Mouse (Mus musculus) urinary bladder, adult 18-20 months (tissue): Measurements from ENCODE around the gene Stk25.

Experiments
- DNase-seq, 2 experiments: peaks; one replicate each; pipeline ENCODE4 v3.0.0; 2022; ENCODE audit warnings: low spot score in 2 of 2, mixed read lengths in 2 of 2

Stk25 gene

GRCm38 (mm10) chr1:93669941-93670340 is 11.5 kb upstream of the Stk25 start:
- DNase-seq: no peak

- DNase-seq: peak; percentile 72 to 79
Observed at GRCm38 (mm10) chr1:93668791-93669548, 10.5 kb upstream of the Stk25 start.

GRCm38 (mm10) chr1:93667760-93668400 is 9.4 kb upstream of the Stk25 start:
- DNase-seq: no peak

GRCm38 (mm10) chr1:93657025-93657360 is 1.5 kb downstream of the Stk25 start:
- no peak for DNase-seq

- no peak for DNase-seq
Observed at GRCm38 (mm10) chr1:93656325-93657024, 2.0 kb downstream of the Stk25 start.

- DNase-seq: no peak
Observed at GRCm38 (mm10) chr1:93654798-93655197, 3.7 kb downstream of the Stk25 start.

- no peak for DNase-seq
Observed at GRCm38 (mm10) chr1:93654275-93654674, 4.2 kb downstream of the Stk25 start.

GRCm38 (mm10) chr1:93649604-93650172 is 8.8 kb downstream of the Stk25 start:
- DNase-seq: no peak

- no peak for DNase-seq
Observed at GRCm38 (mm10) chr1:93642692-93643091, 15.8 kb downstream of the Stk25 start.

- no peak for DNase-seq
Observed at GRCm38 (mm10) chr1:93641978-93642377, 16.5 kb downstream of the Stk25 start.

- DNase-seq: no peak
Observed at GRCm38 (mm10) chr1:93636211-93636897, 22.1 kb downstream of the Stk25 start.

- peak; percentile 96 to 99 for DNase-seq
Observed at GRCm38 (mm10) chr1:93635580-93636192, 22.8 kb downstream of the Stk25 start.

- DNase-seq: no peak
Observed at GRCm38 (mm10) chr1:93635091-93635579, 23.3 kb downstream of the Stk25 start.

GRCm38 (mm10) chr1:93634481-93634891 is 24.0 kb downstream of the Stk25 start:
- DNase-seq: no peak

- DNase-seq: no peak
Observed at GRCm38 (mm10) chr1:93632723-93633122, 25.7 kb downstream of the Stk25 start.

GRCm38 (mm10) chr1:93630796-93631195 is 27.7 kb downstream of the Stk25 start:
- no peak for DNase-seq

- DNase-seq: no peak
Observed at GRCm38 (mm10) chr1:93624502-93624901, 34.0 kb downstream of the Stk25 start.

GRCm38 (mm10) chr1:93618948-93619347 is 39.5 kb downstream of the Stk25 start:
- no peak for DNase-seq

- DNase-seq: no peak
Observed at GRCm38 (mm10) chr1:93618059-93618748, 40.3 kb downstream of the Stk25 start.

- no peak for DNase-seq
Observed at GRCm38 (mm10) chr1:93609762-93610161, 48.7 kb downstream of the Stk25 start.
